Mouse (Mus musculus) kidney, postnatal 0 days (tissue): ENCODE measurements around the gene Fam19a1. TPM values are rescaled to one million over a fixed set of nuclear protein-coding genes. Genes with fewer than 3 reads are reported as not detected.

Experiments
- ATAC-seq: fragments of 200-750 bp; cut with Nextera tagmentation; replicated peaks from 2 replicates; pipeline ENCODE4 v1.8.0; 2017; ENCODE audit warnings: low read depth, moderate number of reproducible peaks, moderate TSS enrichment, moderate library complexity; ENCODE audit not compliant: low FRiP score
- DNase-seq: peaks from one replicate; pipeline ENCODE4 v3.0.0-alpha.2; 2016; ENCODE audit warnings: low spot score
- H3K27ac ChIP-seq: fragments of 300-500 bp; sonication (generic); 2 replicates; pipeline ENCODE4 v1.5.1; 2014; ENCODE audit warnings: mild to moderate bottlenecking
- H3K27me3 ChIP-seq: fragments of 300-500 bp; sonication (generic); 2 replicates; pipeline ENCODE4 v1.6.1; 2014; ENCODE audit warnings: low read length, mixed read lengths; ENCODE audit not compliant: insufficient read depth
- H3K36me3 ChIP-seq: fragments of 300-500 bp; sonication (generic); 2 replicates; pipeline ENCODE4 v1.6.1; 2014; ENCODE audit warnings: low read length, mixed read lengths; ENCODE audit not compliant: insufficient read depth
- H3K4me1 ChIP-seq: fragments of 300-500 bp; sonication (generic); replicated peaks from 2 replicates; pipeline ENCODE4 v1.6.1; 2014; ENCODE audit warnings: antibody characterized with exemption, low read length, mixed read lengths; ENCODE audit not compliant: insufficient read depth
- H3K4me2 ChIP-seq: fragments of 300-500 bp; sonication (generic); 2 replicates; pipeline ENCODE4 v1.6.1; 2014; ENCODE audit warnings: mild to moderate bottlenecking, low read length, moderate library complexity, mixed read lengths
- H3K4me3 ChIP-seq: fragments of 300-500 bp; sonication (generic); replicated peaks from 2 replicates; pipeline ENCODE4 v1.5.1; 2014; ENCODE audit warnings: low read depth, low read length
- H3K9ac ChIP-seq: fragments of 300-500 bp; sonication (generic); 2 replicates; pipeline ENCODE4 v1.6.1; 2014; ENCODE audit warnings: low read depth, low read length
- H3K9me3 ChIP-seq: fragments of 300-500 bp; sonication (generic); replicated peaks from 2 replicates; pipeline ENCODE4 v1.6.1; 2016; ENCODE audit warnings: low read length, inconsistent platforms, mixed read lengths
- CTCF ChIP-seq: IDR thresholded peaks from 2 replicates; pipeline ENCODE4 v1.5.1; 2016; ENCODE audit warnings: antibody characterized with exemption, low read depth, mild to moderate bottlenecking, moderate library complexity
- WGBS: fragments of 180-500 bp; shearing (Covaris S2); extraction: QIAGEN DNeasy Blood & Tissue Kit; methylation state at CpG from one replicate; pipeline ENCODE4 v1.1.7; 2014; 5-methylcytosine and 5-hydroxymethylcytosine counted together
- polyA plus RNA-seq: library from polyadenylated mRNA; unstranded; fragments of >200 nt; fragmentation: Nextera tagmentation; extraction: Ambion mirVana; gene quantifications from 2 replicates; pipeline ENCODE4 v1.2.1, GENCODE M21; 2015

The Fam19a1 gene
- polyA plus RNA-seq, 1 experiment from 2014 or later: 3.8 TPM

DNA sequence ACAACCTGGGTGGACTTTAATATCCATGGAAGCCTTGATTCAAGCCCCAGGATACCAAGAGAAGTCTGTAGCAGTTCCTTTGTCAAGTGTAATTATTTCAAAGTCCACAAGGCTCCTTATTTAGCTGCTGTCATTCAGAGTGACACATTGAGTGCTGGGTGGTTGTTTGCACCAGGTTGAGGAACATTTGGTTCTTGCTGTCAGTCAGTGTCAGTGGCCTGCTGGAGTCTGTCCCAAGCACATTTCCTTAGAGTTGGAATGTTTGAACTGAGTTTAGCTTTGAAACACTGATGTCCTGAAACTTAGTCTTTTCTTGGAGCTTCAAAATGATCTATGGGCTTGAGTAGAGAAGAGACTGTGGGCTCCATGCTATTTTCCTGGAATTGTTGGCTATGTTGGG, 121.9 kb downstream of the Fam19a1 start:
- TF ChIP-seq CTCF: no peak
- Histone ChIP-seq H3K27ac (no peak overlapping the region), H3K4me1 (no peaks in the 10 kb centered on the region), H3K4me3 (no peak overlapping the region), H3K9me3 (no peaks in the 10 kb centered on the region), H3K36me3 (no peaks in the 10 kb centered on the region), H3K9ac (no peak overlapping the region), H3K27me3 (no peaks in the 10 kb centered on the region), H3K4me2 (no peak overlapping the region)
- DNase-seq: no peak
- ATAC-seq: no peak

DNA sequence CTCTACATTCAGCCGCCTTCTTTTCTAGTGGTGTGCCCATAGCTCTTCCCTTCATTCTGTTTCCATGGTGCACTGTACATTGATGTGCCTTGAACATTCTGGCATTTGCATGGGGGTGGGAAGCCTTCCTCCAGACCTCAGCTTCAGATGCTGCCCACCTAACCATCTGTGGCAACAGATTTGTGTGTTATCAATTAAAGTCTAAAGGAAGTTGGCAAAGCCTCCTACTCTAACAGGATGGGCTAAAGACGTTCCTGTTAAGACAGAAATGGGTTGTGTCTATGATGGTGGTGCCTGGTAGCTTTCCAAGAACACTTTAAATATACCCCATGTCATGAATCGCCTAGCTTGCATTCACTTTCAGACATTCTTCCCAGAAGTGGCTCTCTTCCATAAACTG, 131.4 kb downstream of the Fam19a1 start:
- H3K36me3 ChIP-seq: no peaks in the 10 kb centered on the region
- 84% methylated on average over 3 of the region's 3 CpGs for WGBS
- H3K27ac ChIP-seq: no peak overlapping the region
- H3K4me2 ChIP-seq: no peak overlapping the region
- H3K9ac ChIP-seq: no peak overlapping the region
- no peaks in the 10 kb centered on the region for H3K27me3 ChIP-seq
- no peaks in the 10 kb centered on the region for H3K9me3 ChIP-seq
- ATAC-seq (no peak), DNase-seq (no peak)
- no peak for TF ChIP-seq CTCF
- H3K4me3 ChIP-seq: no peak overlapping the region
- H3K4me1 ChIP-seq: no peaks in the 10 kb centered on the region

DNA sequence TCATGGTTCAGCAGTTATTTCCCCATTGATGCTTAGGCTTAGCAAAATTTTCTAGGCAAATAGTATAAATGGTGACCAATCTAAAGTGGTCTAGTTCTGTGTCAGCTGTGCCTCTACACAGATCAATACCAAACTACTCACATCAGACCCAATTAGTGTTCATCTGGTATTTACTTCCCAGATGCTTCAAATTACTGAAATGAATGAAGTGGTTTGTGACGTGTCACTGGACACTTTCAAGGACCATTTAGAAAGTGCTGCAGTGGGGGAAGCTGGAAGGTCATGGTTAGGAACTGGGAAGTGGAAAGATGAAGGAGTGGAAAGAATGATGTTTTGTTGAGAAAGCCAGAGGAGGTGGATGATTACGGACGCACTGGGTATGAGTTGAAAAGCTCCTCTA, 139.0 kb downstream of the Fam19a1 start:
- no peaks in the 10 kb centered on the region for H3K36me3 ChIP-seq
- H3K9me3 ChIP-seq: no peaks in the 10 kb centered on the region
- DNase-seq (no peak), ATAC-seq (no peak)
- H3K27me3 ChIP-seq: no peaks in the 10 kb centered on the region
- H3K4me2 ChIP-seq: no peak overlapping the region
- no peaks in the 10 kb centered on the region for H3K4me1 ChIP-seq
- 73% methylated on average over 3 of the region's 3 CpGs for WGBS
- no peak overlapping the region for H3K27ac ChIP-seq
- no peak for TF ChIP-seq CTCF
- no peak overlapping the region for H3K4me3 ChIP-seq
- no peak overlapping the region for H3K9ac ChIP-seq

DNA sequence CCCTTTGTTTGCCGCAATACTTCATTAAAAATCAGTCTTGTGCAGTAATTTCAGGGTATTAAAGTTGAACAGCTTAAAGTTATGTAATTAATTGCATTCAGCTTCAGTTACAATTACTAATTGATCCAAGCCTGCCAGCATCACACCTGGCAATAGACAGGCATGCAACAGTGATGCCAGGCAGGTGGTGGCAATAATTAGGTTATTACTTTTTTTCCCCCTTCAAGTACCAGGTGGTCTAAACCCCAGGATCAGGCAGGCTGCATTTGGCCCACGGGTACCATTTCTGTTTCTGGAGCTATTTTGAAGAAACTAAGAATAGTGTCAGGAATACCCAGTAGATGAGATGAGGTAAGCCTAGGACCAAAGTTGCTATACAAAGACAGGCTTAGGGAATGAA, 141.9 kb downstream of the Fam19a1 start:
- Histone ChIP-seq H3K4me2 (no peak overlapping the region), H3K4me1 (no peaks in the 10 kb centered on the region), H3K36me3 (no peaks in the 10 kb centered on the region), H3K4me3 (no peak overlapping the region), H3K27me3 (no peaks in the 10 kb centered on the region), H3K9me3 (no peaks in the 10 kb centered on the region), H3K27ac (no peak overlapping the region), H3K9ac (no peak overlapping the region)
- no peak for TF ChIP-seq CTCF
- WGBS: 83% methylated on average over 2 of the region's 2 CpGs
- ATAC-seq (no peak), DNase-seq (no peak)

DNA sequence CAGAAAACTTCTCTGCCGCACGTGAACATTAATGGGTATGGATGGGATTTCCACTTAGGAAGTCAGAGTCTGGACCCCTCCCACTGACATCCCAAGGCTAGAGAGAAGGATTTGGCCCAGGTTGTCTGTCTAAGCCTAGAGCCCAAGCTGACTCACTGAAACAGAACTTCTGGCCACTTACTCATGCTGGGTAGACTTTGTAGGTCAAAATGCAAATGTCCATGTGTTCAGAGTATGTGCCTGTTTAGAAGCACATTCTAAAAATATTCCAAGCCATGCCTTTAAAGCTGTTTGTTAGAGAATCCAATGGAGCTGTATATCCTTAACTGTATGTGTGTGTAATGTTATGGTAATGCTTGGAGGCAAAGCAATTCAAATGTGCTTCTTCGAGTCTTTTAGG, 145.7 kb downstream of the Fam19a1 start:
- Histone ChIP-seq H3K27ac (no peak overlapping the region), H3K4me2 (no peak overlapping the region), H3K4me1 (no peaks in the 10 kb centered on the region), H3K9me3 (no peaks in the 10 kb centered on the region), H3K9ac (no peak overlapping the region), H3K36me3 (no peaks in the 10 kb centered on the region), H3K4me3 (no peak overlapping the region), H3K27me3 (no peaks in the 10 kb centered on the region)
- ATAC-seq (no peak), DNase-seq (no peak)
- WGBS: 93% methylated on average over 3 of the region's 3 CpGs
- no peak for TF ChIP-seq CTCF

DNA sequence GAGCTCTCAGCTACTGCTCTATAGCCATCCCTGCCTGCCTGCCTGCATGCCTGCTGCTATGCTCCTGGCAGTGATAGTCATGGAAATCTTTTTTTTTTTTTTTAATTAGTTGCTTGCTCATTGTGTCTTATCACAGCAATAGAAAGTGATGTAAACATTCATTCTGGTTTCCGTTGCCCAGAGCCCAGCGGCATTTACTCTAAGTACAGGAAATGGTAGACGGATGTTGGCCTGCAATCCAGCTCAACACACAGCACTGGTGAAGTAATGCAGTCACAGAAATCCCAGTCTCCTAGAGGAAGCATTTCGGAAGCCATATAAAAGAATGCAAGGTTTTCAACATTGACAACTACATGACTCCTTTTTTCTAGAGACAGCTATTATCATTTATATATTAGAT, 153.5 kb downstream of the Fam19a1 start:
- no peaks in the 10 kb centered on the region for H3K27me3 ChIP-seq
- no peaks in the 10 kb centered on the region for H3K9me3 ChIP-seq
- H3K4me1 ChIP-seq: no peaks in the 10 kb centered on the region
- 79% methylated on average over 4 of the region's 4 CpGs for WGBS
- TF ChIP-seq CTCF: no peak
- H3K27ac ChIP-seq: no peak overlapping the region
- no peak overlapping the region for H3K4me2 ChIP-seq
- DNase-seq (no peak), ATAC-seq (no peak)
- H3K36me3 ChIP-seq: no peaks in the 10 kb centered on the region
- no peak overlapping the region for H3K4me3 ChIP-seq
- no peak overlapping the region for H3K9ac ChIP-seq

DNA sequence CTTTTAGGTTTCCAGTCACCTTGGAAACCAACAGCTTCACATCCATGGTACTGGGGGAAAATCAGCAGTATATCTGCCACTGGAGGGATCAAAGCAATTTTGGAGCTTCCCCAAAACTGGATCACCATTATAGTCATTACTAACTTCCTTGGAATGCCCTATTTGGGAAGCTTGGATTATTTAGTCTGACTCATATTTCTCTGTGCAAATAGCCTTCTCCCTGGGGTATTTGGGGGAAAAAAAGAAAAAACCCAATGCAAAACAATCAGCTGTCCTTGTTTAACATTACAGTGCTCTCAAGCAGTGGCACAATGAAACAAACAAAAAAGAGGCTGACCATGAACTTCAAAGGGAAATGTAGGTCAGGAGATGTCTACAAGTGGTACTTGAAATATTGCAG, 155.8 kb downstream of the Fam19a1 start:
- no peak overlapping the region for H3K4me3 ChIP-seq

More for the DNA sequence above, 155.8 kb downstream of the Fam19a1 start:
- no peak for DNase-seq
- no peak overlapping the region for H3K9ac ChIP-seq
- H3K27ac ChIP-seq: no peak overlapping the region
- ATAC-seq: no peak
- no peaks in the 10 kb centered on the region for H3K9me3 ChIP-seq
- no peak overlapping the region for H3K4me2 ChIP-seq
- no peaks in the 10 kb centered on the region for H3K36me3 ChIP-seq
- H3K27me3 ChIP-seq: no peaks in the 10 kb centered on the region
- no peak for TF ChIP-seq CTCF
- H3K4me1 ChIP-seq: no peaks in the 10 kb centered on the region
